Mouse (Mus musculus) mouse trophoblast stem cell (cell line): ENCODE data around the gene Asf1b.
"Not testable (repeated sequence)": the region's sequence is repeated elsewhere in the genome, so short reads cannot be mapped to it uniquely, and the experiment has no call there.

Experiments used
- in situ Hi-C, 2 experiments: fragments of 300-500 bp; cut with MseI, MboI; formaldehyde crosslinking; loops; 2 replicates in 1 of 2; 3 replicates in 1 of 2; pipeline ENCODE4 v1.15.1; 2025

The Asf1b gene

GRCm38 (mm10) chr8:83964015-83964765 is 8.9 kb downstream of the Asf1b start:
- in situ Hi-C loops, result no loop called here

- in situ Hi-C loops, result no loop called here
Measured at GRCm38 (mm10) chr8:83967701-83968100, 12.4 kb downstream of the Asf1b start.

GRCm38 (mm10) chr8:83971121-83971520 is 15.8 kb downstream of the Asf1b start:
- in situ Hi-C loops, result no loop called here

GRCm38 (mm10) chr8:83971661-83972060 is 16.4 kb downstream of the Asf1b start:
- in situ Hi-C loops, result no loop called here

- in situ Hi-C loops, result no loop called here
Measured at GRCm38 (mm10) chr8:83972150-83973120, 17.1 kb downstream of the Asf1b start, which contains the start of gene Prkaca. Gene Prkaca (plus strand): TSS chr8:83972993.

GRCm38 (mm10) chr8:83973161-83974031 is 18.1 kb downstream of the Asf1b start:
- in situ Hi-C loops, result no loop called here

- in situ Hi-C loops, result no loop called here
Measured at GRCm38 (mm10) chr8:83974521-83974920, 19.2 kb downstream of the Asf1b start.

- in situ Hi-C loops, result no loop called here
Measured at GRCm38 (mm10) chr8:83976101-83976630, 20.9 kb downstream of the Asf1b start.

- in situ Hi-C loops, result no loop called here
Measured at GRCm38 (mm10) chr8:83976779-83977350, 21.6 kb downstream of the Asf1b start.

GRCm38 (mm10) chr8:83977646-83978045 is 22.3 kb downstream of the Asf1b start:
- in situ Hi-C loops, result no loop called here

GRCm38 (mm10) chr8:83978200-83978599 is 22.9 kb downstream of the Asf1b start:
- in situ Hi-C loops, result no loop called here

- in situ Hi-C loops, result no loop called here
Measured at GRCm38 (mm10) chr8:83980250-83980649, 24.9 kb downstream of the Asf1b start.

GRCm38 (mm10) chr8:83980845-83981244 is 25.5 kb downstream of the Asf1b start:
- in situ Hi-C loops, result no loop called here

GRCm38 (mm10) chr8:83981533-83981932 is 26.2 kb downstream of the Asf1b start:
- in situ Hi-C loops, result no loop called here

GRCm38 (mm10) chr8:83982449-83982848 is 27.1 kb downstream of the Asf1b start:
- in situ Hi-C loops, result no loop called here

GRCm38 (mm10) chr8:83983222-83983621 is 27.9 kb downstream of the Asf1b start:
- in situ Hi-C loops, result not testable (repeated sequence)

GRCm38 (mm10) chr8:83989243-83989642 is 33.9 kb downstream of the Asf1b start:
- in situ Hi-C loops, result no loop called here

GRCm38 (mm10) chr8:83990170-83990569 is 34.9 kb downstream of the Asf1b start:
- in situ Hi-C loops, result no loop called here

GRCm38 (mm10) chr8:83992488-83992887 is 37.2 kb downstream of the Asf1b start:
- in situ Hi-C loops, result no loop called here

- in situ Hi-C loops, result no loop called here
Measured at GRCm38 (mm10) chr8:83994030-83994429, 38.7 kb downstream of the Asf1b start.

- in situ Hi-C loops, result no loop called here
Measured at GRCm38 (mm10) chr8:83995973-83996372, 40.7 kb downstream of the Asf1b start.
